Mouse (Mus musculus) liver, embryonic 14.5 days (tissue): ENCODE data around the gene Phospho2.

Experiments
- CTCF ChIP-seq: IDR thresholded peaks from 2 replicates; pipeline ENCODE4 v1.5.1; 2016; ENCODE audit warnings: antibody characterized with exemption, low read depth, control low read depth
- EP300 ChIP-seq: IDR thresholded peaks from 2 replicates; pipeline ENCODE4 v1.6.1; 2016; ENCODE audit warnings: antibody characterized with exemption, low read depth

DNA sequence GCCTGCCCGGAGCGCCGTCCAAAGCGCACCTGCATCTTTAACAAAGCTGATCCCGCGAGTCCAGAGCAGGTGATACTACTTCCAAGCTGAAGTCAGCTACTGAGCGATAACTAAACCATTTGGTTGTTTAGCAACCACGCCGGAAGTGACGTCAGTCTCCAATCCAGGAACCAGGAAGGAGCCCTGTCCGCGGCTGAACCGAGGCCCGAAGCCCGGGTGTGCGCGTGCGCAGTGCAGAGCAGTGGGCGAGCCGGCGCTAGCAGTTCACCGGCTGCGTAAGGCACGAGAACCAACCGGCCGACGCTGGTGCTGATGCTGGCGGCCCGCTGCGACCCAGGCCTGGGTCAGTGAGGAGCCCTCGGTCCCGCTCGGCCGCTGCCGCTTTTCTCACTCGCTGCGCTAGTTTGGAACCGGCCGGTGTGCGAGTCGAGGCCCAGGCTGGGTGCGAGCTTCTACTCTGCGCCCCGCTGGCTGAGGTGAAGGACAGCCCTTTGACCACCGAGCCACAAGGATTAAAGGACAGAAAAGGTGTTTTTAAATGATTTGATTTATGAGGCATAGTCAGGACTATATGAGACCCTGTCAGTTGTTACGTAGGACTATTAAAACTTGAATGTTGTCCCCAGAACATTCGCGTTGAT is at the start of gene Phospho2, which contains the start of gene Ccdc173:
- no peak for TF ChIP-seq CTCF
- TF ChIP-seq EP300 = no peak; the same call in 1 of the 2 replicates
